Mouse (Mus musculus) kidney, adult 2 months (tissue): ENCODE measurements at regions not wholly inside any gene's neighbourhood (a gene's known extent, or its start where the extent isn't known, plus 50 kb on each side); places are given as distances from the start of the nearest gene placed in this dataset.

Experiments used
- DNase-seq: peaks from one replicate; pipeline ENCODE4 v3.0.0; 2021
- H3K27ac ChIP-seq: fragments of 200-500 bp; 2 replicates; pipeline ENCODE4 v1.5.1; 2012; ENCODE audit warnings: low read depth, low read length, control low read depth, inconsistent platforms; ENCODE audit not compliant: insufficient read depth
- H3K27me3 ChIP-seq: fragments of 200-500 bp; replicated peaks from 2 replicates; pipeline ENCODE4 v1.6.1; 2012; ENCODE audit warnings: mild to moderate bottlenecking, moderate library complexity, low read length, inconsistent platforms; ENCODE audit not compliant: control insufficient read depth, insufficient read depth
- H3K36me3 ChIP-seq: fragments of 200-500 bp; 2 replicates; pipeline ENCODE4 v1.6.1; 2012; ENCODE audit warnings: mild to moderate bottlenecking, moderate library complexity, low read length, inconsistent platforms; ENCODE audit not compliant: control insufficient read depth, insufficient read depth
- H3K4me1 ChIP-seq: fragments of 200-500 bp; 2 replicates; pipeline ENCODE4 v1.6.1; 2011; ENCODE audit warnings: low read length; ENCODE audit not compliant: control insufficient read depth, insufficient read depth
- H3K4me3 ChIP-seq: fragments of 200-500 bp; 2 replicates; pipeline ENCODE4 v1.5.1; 2011; ENCODE audit warnings: mild to moderate bottlenecking, low read depth, low read length, control low read depth; ENCODE audit not compliant: insufficient read depth
- CTCF ChIP-seq: fragments of 200-500 bp; conservative IDR thresholded peaks from 2 replicates; pipeline ENCODE4 v1.5.1; 2011; ENCODE audit warnings: low read depth, mild to moderate bottlenecking, control low read depth, low read length, moderate library complexity, mixed read lengths; ENCODE audit not compliant: insufficient read depth, insufficient read length
- POLR2A ChIP-seq: fragments of 200-500 bp; IDR thresholded peaks from one replicate; pipeline ENCODE4 v1.6.1; 2011; ENCODE audit warnings: low read depth, low read length, control low read depth
- WGBS: fragments of 180-500 bp; shearing (Covaris S2); methylation state at CpG from one replicate; pipeline ENCODE4 v1.1.7; 2018; 5-methylcytosine and 5-hydroxymethylcytosine counted together

DNA sequence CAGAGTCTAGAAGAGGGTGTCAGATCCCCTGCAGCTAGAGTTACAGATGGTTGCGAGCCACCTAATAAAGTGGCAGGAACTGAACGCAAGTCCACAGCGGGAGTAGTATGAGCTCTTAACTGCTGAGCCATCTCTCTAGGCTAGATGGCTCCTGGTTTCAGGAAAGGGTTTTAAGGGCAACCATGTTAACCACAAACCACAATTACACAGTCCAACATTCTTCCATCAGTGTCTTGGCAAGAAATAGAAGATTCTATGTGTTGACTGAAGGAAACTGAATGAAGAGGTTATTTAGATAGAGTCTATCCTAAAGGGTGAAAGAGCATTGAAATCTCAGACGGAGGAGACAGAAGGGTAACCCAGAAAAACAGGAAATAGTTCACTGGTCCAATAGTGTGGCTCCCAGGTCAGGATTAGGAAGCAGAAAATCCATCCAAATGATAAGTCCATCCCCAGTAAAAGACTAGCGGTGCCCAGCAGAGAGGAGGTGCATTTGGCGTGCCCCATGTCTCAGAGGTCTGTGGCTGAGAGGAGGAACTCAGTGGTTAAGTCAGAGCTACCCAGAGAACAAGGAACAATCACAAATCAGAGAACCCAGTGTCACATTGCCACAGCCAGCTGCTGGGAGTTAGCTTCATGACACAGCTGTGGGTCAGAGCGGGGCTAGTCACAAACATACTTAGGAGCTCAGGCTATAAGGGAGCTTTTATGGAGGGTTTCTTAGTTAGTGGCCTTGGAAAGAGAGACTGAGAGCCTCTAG lies 147.3 kb downstream of the Gm12728 start:
- H3K27me3 ChIP-seq: no peaks in the 10 kb centered on the region
- H3K27ac ChIP-seq: no peak overlapping the region
- WGBS: 87% methylated on average over 7 of the region's 7 CpGs
- DNase-seq: no peak
- TF ChIP-seq CTCF (no peak), POLR2A (no peak)
- H3K4me1 ChIP-seq: no peaks in the 10 kb centered on the region
- H3K36me3 ChIP-seq: no peaks in the 10 kb centered on the region
- no peak overlapping the region for H3K4me3 ChIP-seq

DNA sequence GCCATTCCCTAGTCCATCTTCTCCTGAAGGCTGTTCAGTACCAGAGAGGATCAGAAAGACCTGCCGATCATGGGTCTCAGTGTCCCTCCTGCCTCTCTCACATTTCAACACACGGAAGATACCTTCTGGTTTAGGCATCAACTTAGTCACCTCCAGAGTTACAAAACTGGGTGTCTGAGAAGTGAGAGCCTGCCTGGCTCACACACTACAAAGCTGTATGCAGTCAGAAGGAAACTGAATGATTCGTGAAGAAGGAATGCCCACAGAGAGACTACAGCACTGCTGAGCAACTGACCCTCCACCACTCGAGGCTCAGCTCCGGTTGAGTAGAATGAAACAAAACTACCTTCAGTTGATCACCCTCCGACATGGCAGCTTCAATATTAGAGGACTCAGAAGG lies 147.9 kb downstream of the Gm12728 start:
- Histone ChIP-seq H3K4me3 (no peak overlapping the region), H3K36me3 (no peaks in the 10 kb centered on the region), H3K4me1 (no peaks in the 10 kb centered on the region), H3K27ac (no peak overlapping the region), H3K27me3 (no peaks in the 10 kb centered on the region)
- WGBS: 76% methylated on average over 6 of the region's 6 CpGs
- no peak for TF ChIP-seq CTCF
- DNase-seq: no peak

DNA sequence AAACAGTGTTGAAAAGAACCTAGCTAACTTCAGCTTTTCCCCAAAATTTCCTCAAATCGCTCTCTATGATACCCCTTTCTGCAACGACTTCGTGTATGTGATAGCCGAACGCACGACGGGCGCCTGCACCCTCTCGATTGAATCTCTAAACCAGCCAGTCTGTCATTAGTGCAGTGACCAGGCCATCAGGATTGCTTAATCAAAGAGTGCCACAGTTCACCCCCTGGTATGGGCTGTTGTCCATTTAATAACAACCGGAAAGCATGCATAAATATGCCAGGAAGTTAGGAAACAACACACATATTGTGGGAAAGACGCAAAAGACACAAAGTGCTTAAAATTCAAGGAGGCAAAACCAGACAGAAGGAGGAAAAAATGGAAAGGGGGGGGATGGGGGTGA lies 149.2 kb downstream of the Gm12728 start:
- no peak for DNase-seq
- Histone ChIP-seq H3K4me3 (no peak overlapping the region), H3K36me3 (no peaks in the 10 kb centered on the region), H3K4me1 (no peaks in the 10 kb centered on the region), H3K27me3 (no peaks in the 10 kb centered on the region), H3K27ac (no peak overlapping the region)
- WGBS: 75% methylated on average over 11 of the region's 11 CpGs
- no peak for TF ChIP-seq POLR2A
- TF ChIP-seq CTCF: no peak

DNA sequence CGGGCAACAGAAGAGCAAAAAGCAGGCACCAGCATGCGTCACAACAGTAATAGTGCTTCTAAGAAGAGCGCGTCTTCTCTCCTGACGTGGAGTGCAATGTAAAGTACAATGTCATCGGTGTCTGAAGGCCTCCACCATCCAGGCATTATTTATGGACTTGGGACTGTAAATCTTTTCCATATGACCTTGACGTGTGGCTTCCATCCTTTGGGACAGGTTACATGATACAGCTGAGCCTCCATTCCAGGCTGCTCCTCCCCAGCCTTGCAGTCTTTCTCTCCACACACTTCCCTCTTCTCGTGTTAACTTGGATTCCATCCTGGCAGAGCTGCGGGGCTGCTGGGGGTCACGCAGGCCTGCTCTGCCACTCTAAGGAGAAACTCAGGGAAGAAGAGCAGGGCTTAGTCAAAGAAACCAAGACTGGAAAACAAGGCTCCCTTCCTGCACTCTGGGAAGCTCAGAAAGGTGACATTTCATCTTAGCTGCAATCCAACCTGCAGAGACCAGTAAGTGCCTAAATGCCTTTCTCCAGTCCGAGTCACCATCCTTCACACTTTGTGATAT lies 150.0 kb downstream of the Gm12728 start:
- no peaks in the 10 kb centered on the region for H3K36me3 ChIP-seq
- DNase-seq: no peak
- no peaks in the 10 kb centered on the region for H3K4me1 ChIP-seq
- 70% methylated on average over 11 of the region's 11 CpGs for WGBS
- H3K27ac ChIP-seq: no peak overlapping the region
- no peak overlapping the region for H3K4me3 ChIP-seq
- TF ChIP-seq CTCF (no peak), POLR2A (no peak)
- H3K27me3 ChIP-seq: no peaks in the 10 kb centered on the region

DNA sequence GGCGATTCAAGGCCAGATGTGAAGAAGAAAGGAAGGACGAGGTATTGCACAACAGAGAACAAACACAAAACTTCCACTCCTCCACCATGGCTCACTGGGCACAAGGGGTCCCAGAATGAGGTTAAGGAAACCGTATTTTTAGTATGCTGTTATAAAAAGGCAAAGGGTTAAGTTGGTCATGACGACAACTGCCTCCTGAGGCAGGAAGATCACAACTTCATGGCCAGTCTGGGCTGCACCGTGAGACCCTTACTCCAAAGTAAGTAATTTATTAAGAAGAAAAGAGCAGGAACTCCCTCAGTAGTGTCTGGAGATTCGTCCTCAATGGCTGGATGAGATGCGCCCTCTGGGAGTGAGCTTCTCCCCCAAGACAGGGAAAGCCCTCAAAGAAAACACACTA lies 151.2 kb downstream of the Gm12728 start:
- H3K4me1 ChIP-seq: no peaks in the 10 kb centered on the region
- 73% methylated on average over 7 of the region's 7 CpGs for WGBS
- H3K27me3 ChIP-seq: no peaks in the 10 kb centered on the region
- no peak for TF ChIP-seq CTCF
- no peak for TF ChIP-seq POLR2A
- DNase-seq: no peak
- H3K27ac ChIP-seq: no peak overlapping the region
- no peak overlapping the region for H3K4me3 ChIP-seq
- no peaks in the 10 kb centered on the region for H3K36me3 ChIP-seq

DNA sequence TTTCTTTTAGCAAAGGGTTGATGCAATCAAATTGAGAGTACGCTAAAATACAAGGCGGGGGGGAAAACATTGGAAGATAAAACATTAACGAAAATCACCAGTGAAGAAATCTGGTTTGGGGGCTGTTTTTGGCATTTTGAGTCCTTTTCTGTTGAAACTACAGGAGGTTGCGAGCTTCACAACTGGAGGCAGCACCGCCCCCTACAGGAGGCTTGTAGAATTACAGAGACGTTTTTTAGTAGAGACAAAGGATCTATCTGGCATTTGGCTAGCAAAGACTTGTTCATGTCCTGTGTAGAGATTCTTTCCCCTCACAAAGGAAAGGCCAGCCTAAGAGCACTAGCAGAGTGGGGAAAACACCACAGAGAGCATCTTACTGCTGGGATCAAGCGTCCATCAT lies 152.1 kb downstream of the Gm12728 start:
- TF ChIP-seq CTCF (peak; percentile 76), POLR2A (no peak)
- H3K36me3 ChIP-seq: no peaks in the 10 kb centered on the region
- no peaks in the 10 kb centered on the region for H3K27me3 ChIP-seq
- H3K4me3 ChIP-seq: no peak overlapping the region
- peak; percentile 41 for DNase-seq
- no peak overlapping the region for H3K27ac ChIP-seq
- WGBS: 50% methylated on average over 7 of the region's 7 CpGs
- H3K4me1 ChIP-seq: no peaks in the 10 kb centered on the region

DNA sequence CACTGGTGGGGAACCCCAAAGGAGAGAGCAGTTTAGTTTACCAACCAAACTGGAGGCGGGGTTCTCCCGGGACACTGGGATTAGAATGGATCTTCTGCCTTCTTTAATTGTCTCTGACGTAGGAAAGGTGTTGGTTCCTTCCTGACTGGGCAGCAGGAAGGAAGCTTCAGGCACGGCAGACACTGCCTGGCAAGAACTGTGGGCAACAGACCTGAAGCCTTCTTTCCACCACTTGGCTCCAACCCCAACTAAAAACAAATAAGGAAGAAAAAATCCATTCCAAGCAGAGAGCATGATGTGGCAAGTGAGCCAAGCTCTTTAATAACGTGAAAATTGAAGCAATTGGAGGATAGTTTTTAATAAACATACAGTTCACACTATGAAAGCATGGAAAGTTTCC lies 155.3 kb downstream of the Gm12728 start:
- no peaks in the 10 kb centered on the region for H3K36me3 ChIP-seq
- DNase-seq: peak; percentile 36
- no peaks in the 10 kb centered on the region for H3K4me1 ChIP-seq
- H3K27ac ChIP-seq: no peak overlapping the region
- no peaks in the 10 kb centered on the region for H3K27me3 ChIP-seq
- TF ChIP-seq CTCF: no peak
- no peak for TF ChIP-seq POLR2A
- H3K4me3 ChIP-seq: no peak overlapping the region
- 60% methylated on average over 5 of the region's 5 CpGs for WGBS

DNA sequence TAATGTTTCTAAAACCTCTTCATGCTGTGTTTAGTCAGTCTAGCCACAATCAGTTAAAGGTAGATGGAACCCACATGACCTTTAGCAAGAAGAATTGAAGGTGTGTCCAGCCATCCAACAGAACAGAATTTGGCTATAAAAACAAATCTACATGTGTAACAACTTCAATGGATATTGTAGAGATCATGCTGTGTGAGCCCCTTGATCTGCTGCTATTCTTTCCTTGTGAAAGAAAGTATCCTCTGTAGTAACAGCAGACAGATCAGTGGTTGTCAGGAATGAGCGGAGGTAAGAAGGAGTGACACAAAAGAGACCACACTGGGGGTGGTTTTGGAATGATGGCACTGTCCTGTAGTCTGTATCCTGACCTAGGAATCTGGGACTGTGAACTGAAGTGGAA lies 156.3 kb downstream of the Gm12728 start:
- H3K4me3 ChIP-seq: no peak overlapping the region
- H3K4me1 ChIP-seq: no peaks in the 10 kb centered on the region
- H3K36me3 ChIP-seq: no peaks in the 10 kb centered on the region
- 98% methylated on average over 1 of the region's 1 CpGs for WGBS
- no peak overlapping the region for H3K27ac ChIP-seq
- no peak for DNase-seq
- H3K27me3 ChIP-seq: no peaks in the 10 kb centered on the region
- TF ChIP-seq CTCF (no peak), POLR2A (no peak)
